Mouse (Mus musculus) embryonic facial prominence, embryonic 14.5 days (tissue): ENCODE data around the gene Irak2. TPM values are rescaled to one million over a fixed set of nuclear protein-coding genes. Genes with fewer than 3 reads are reported as not detected.

Experiments
- ATAC-seq: fragments of 200-750 bp; cut with Nextera tagmentation; 2 replicates; pipeline ENCODE4 v1.8.0; 2017; ENCODE audit warnings: low read depth, moderate number of reproducible peaks, moderate TSS enrichment
- DNase-seq: peaks from one replicate; pipeline ENCODE4 v3.0.0-alpha.2; 2015; ENCODE audit warnings: low spot score
- H3K27ac ChIP-seq: fragments of 300-500 bp; sonication (generic); replicated peaks from 2 replicates; pipeline ENCODE4 v1.5.1; 2014; ENCODE audit warnings: low read depth, mild to moderate bottlenecking, low read length, moderate library complexity
- H3K27me3 ChIP-seq: fragments of 300-500 bp; sonication (generic); replicated peaks from 2 replicates; pipeline ENCODE4 v1.6.1; 2014; ENCODE audit warnings: low read length; ENCODE audit not compliant: control insufficient read depth, insufficient read depth
- H3K36me3 ChIP-seq: fragments of 300-500 bp; sonication (generic); 2 replicates; pipeline ENCODE4 v1.6.1; 2014; ENCODE audit warnings: low read length, mixed read lengths; ENCODE audit not compliant: control insufficient read depth, insufficient read depth
- H3K4me1 ChIP-seq: fragments of 300-500 bp; sonication (generic); 2 replicates; pipeline ENCODE4 v1.6.1; 2014; ENCODE audit warnings: antibody characterized with exemption, low read length; ENCODE audit not compliant: control insufficient read depth, insufficient read depth
- H3K4me2 ChIP-seq: fragments of 300-500 bp; sonication (generic); 2 replicates; pipeline ENCODE4 v1.6.1; 2014; ENCODE audit warnings: low read depth, mild to moderate bottlenecking, low read length, moderate library complexity, mixed read lengths
- H3K4me3 ChIP-seq: fragments of 300-500 bp; sonication (generic); 2 replicates; pipeline ENCODE4 v1.5.1; 2014; ENCODE audit warnings: low read depth, mild to moderate bottlenecking, low read length
- H3K9ac ChIP-seq: fragments of 300-500 bp; sonication (generic); 2 replicates; pipeline ENCODE4 v1.6.1; 2014; ENCODE audit warnings: low read depth, mild to moderate bottlenecking, low read length, moderate library complexity, mixed read lengths
- H3K9me3 ChIP-seq: fragments of 300-500 bp; sonication (generic); 2 replicates; pipeline ENCODE4 v1.6.1; 2016; ENCODE audit warnings: low read length; ENCODE audit not compliant: control insufficient read depth
- WGBS: fragments of 180-500 bp; shearing (Covaris S2); extraction: QIAGEN DNeasy Blood & Tissue Kit; methylation state at CpG from one replicate; pipeline ENCODE4 v1.1.7; 2014; 5-methylcytosine and 5-hydroxymethylcytosine counted together
- microRNA-seq: library from miRNA; unstranded; fragments of <30 nt; microRNA quantifications from one replicate; pipeline ENCODE4, GENCODE M21; 2016; ENCODE audit warnings: borderline number of aligned reads
- polyA plus RNA-seq: library from polyadenylated mRNA; unstranded; fragments of >200 nt; fragmentation: Nextera tagmentation; extraction: Ambion mirVana; gene quantifications from 2 replicates; pipeline ENCODE4 v1.2.1, GENCODE M21; 2014

Irak2 gene
- polyA plus RNA-seq, 1 experiment from 2014 or later, result 2.2 TPM

- no peaks in the 10 kb centered on the region; the same call in 1 of the 2 replicates for H3K27me3 ChIP-seq
- ATAC-seq (no peak), DNase-seq (no peak)
- no peak overlapping the region for H3K9ac ChIP-seq
- no peaks in the 10 kb centered on the region for H3K9me3 ChIP-seq
- H3K4me2 ChIP-seq, result no peak overlapping the region
- no peak overlapping the region for H3K4me3 ChIP-seq
- peaks cover 4% of the 10 kb centered on the region; the same call in 1 of the 2 replicates for H3K4me1 ChIP-seq
- WGBS, result 67% methylated on average over 2 of the region's 2 CpGs
- no peak overlapping the region for H3K27ac ChIP-seq
- peaks cover 20% of the 10 kb centered on the region for H3K36me3 ChIP-seq
Observed at GRCm38 (mm10) chr6:113741425-113741824, 103.2 kb downstream of the Irak2 start.

- peaks cover 1% of the 10 kb centered on the region; the same call in 1 of the 2 replicates for H3K27me3 ChIP-seq
- H3K4me3 ChIP-seq, result no peak overlapping the region
- H3K36me3 ChIP-seq, result peaks cover 14% of the 10 kb centered on the region; the same call in 1 of the 2 replicates
- H3K9ac ChIP-seq, result no peak overlapping the region
- H3K27ac ChIP-seq, result no peak overlapping the region
- ATAC-seq (no peak), DNase-seq (peak; percentile 14)
- peaks cover 4% of the 10 kb centered on the region; the same call in 1 of the 2 replicates for H3K4me1 ChIP-seq
- H3K9me3 ChIP-seq, result no peaks in the 10 kb centered on the region
- 83% methylated on average over 1 of the region's 1 CpGs for WGBS
- no peak overlapping the region for H3K4me2 ChIP-seq
Observed at GRCm38 (mm10) chr6:113742321-113742720, 104.1 kb downstream of the Irak2 start.

- ATAC-seq (no peak), DNase-seq (no peak)
- no peak overlapping the region for H3K9ac ChIP-seq
- peaks cover 4% of the 10 kb centered on the region; the same call in 1 of the 2 replicates for H3K4me1 ChIP-seq
- H3K4me2 ChIP-seq, result no peak overlapping the region
- H3K9me3 ChIP-seq, result no peaks in the 10 kb centered on the region
- peaks cover 7% of the 10 kb centered on the region for H3K27me3 ChIP-seq
- 53% methylated on average over 1 of the region's 1 CpGs for WGBS
- no peak overlapping the region for H3K27ac ChIP-seq
- peaks cover 6% of the 10 kb centered on the region; the same call in 1 of the 2 replicates for H3K36me3 ChIP-seq
- H3K4me3 ChIP-seq, result no peak overlapping the region
Observed at GRCm38 (mm10) chr6:113743111-113743510, 104.8 kb downstream of the Irak2 start.

Small RNA genes lying within 50 kb of the gene (microRNA-seq; reads per million reads assigned to microRNA genes)
- not detected for gene Mir7042

Other genes with a start within 250 kb of the Irak2 start
- gene Ttll3, start 249.2 kb upstream of the Irak2 start, polyA plus RNA-seq, result 3.3 and 5.4 TPM in 2 replicates
- gene Rpusd3, start 219.1 kb upstream of the Irak2 start, polyA plus RNA-seq, result 16.3 and 23.4 TPM in 2 replicates
- 0.47 and 3.3 TPM in 2 replicates for gene Cidec, start 202.7 kb upstream of the Irak2 start, polyA plus RNA-seq
- 72.5 and 75.9 TPM in 2 replicates for gene Jagn1, start 195.9 kb upstream of the Irak2 start, polyA plus RNA-seq
- gene Il17re, start 180.0 kb upstream of the Irak2 start, polyA plus RNA-seq, result 3.6 and 5.6 TPM in 2 replicates
- 15.7 and 20.2 TPM in 2 replicates for gene Il17rc, start 167.0 kb upstream of the Irak2 start, polyA plus RNA-seq
- gene Creld1, start 155.2 kb upstream of the Irak2 start, polyA plus RNA-seq, result 24.8 and 25.3 TPM in 2 replicates
- 1.7 and 1.9 TPM in 2 replicates for gene Prrt3, start 136.5 kb upstream of the Irak2 start, polyA plus RNA-seq
- 96.7 and 103 TPM in 2 replicates for gene Emc3, start 106.8 kb upstream of the Irak2 start, polyA plus RNA-seq
- 7.5 and 7.8 TPM in 2 replicates for gene Fancd2, start 106.8 kb upstream of the Irak2 start, polyA plus RNA-seq
- not detected in 2 replicates for gene Fancd2os, start 37.8 kb upstream of the Irak2 start, polyA plus RNA-seq
- gene Brk1, start 33.7 kb upstream of the Irak2 start, polyA plus RNA-seq, result 233 and 249 TPM in 2 replicates
- gene Vhl, start 14.5 kb upstream of the Irak2 start, polyA plus RNA-seq, result 48.7 and 53.0 TPM in 2 replicates
- 0.94 and 1.9 TPM in 2 replicates for gene Tatdn2, start 58.6 kb downstream of the Irak2 start, polyA plus RNA-seq
- 0.61 TPM in 1 of 2 replicates, not detected in the other for gene Ghrl, start 81.4 kb downstream of the Irak2 start, polyA plus RNA-seq
- gene Sec13, start 102.3 kb downstream of the Irak2 start, polyA plus RNA-seq, result 301 and 324 TPM in 2 replicates